Mouse (Mus musculus) layer of hippocampus, postnatal 25 days (tissue): Measurements from ENCODE around the gene Plxna1. TPM values are rescaled to one million over a fixed set of nuclear protein-coding genes. Genes with fewer than 3 reads are reported as not detected.

Source experiments
- DNase-seq, 2 experiments: peaks; one replicate each; pipeline ENCODE4 v3.0.0; 2022; ENCODE audit warnings: mixed read lengths in 2 of 2, low spot score in 1 of 2; ENCODE audit errors: extremely low spot score in 1 of 2
- total RNA-seq, 2 experiments: library from RNA; stranded (reverse); gene quantifications; 2 replicates each; pipeline ENCODE4 v1.2.3; 2021

The Plxna1 gene
- total RNA-seq, 2 experiments from 2014 or later = 120 to 129 TPM

- no peak for DNase-seq
Measured at GRCm38 (mm10) chr6:89361418-89362280, 771 bp downstream of the Plxna1 start.

GRCm38 (mm10) chr6:89360709-89361417 lies 1.6 kb downstream of the Plxna1 start:
- DNase-seq = no peak

- DNase-seq = no peak
Measured at GRCm38 (mm10) chr6:89359771-89360708, 2.4 kb downstream of the Plxna1 start.

- DNase-seq = no peak
Measured at GRCm38 (mm10) chr6:89359192-89359591, 3.2 kb downstream of the Plxna1 start.

GRCm38 (mm10) chr6:89355661-89356060 lies 6.8 kb downstream of the Plxna1 start:
- DNase-seq = no peak

- peak in 1 of 2 experiments; percentile 3 for DNase-seq
Measured at GRCm38 (mm10) chr6:89354726-89355125, 7.7 kb downstream of the Plxna1 start.

GRCm38 (mm10) chr6:89354076-89354475 lies 8.3 kb downstream of the Plxna1 start:
- no peak for DNase-seq

GRCm38 (mm10) chr6:89353101-89353500 lies 9.3 kb downstream of the Plxna1 start:
- peak in 1 of 2 experiments; percentile 4 for DNase-seq

- no peak for DNase-seq
Measured at GRCm38 (mm10) chr6:89351441-89352137, 10.8 kb downstream of the Plxna1 start.

- DNase-seq = no peak
Measured at GRCm38 (mm10) chr6:89350520-89350919, 11.9 kb downstream of the Plxna1 start.

- DNase-seq = no peak
Measured at GRCm38 (mm10) chr6:89350037-89350515, 12.3 kb downstream of the Plxna1 start.

GRCm38 (mm10) chr6:89348363-89348762 lies 14.1 kb downstream of the Plxna1 start:
- DNase-seq = no peak

GRCm38 (mm10) chr6:89347792-89348191 lies 14.6 kb downstream of the Plxna1 start:
- no peak for DNase-seq

GRCm38 (mm10) chr6:89345855-89346254 lies 16.6 kb downstream of the Plxna1 start:
- DNase-seq = no peak

GRCm38 (mm10) chr6:89345486-89345785 lies 17.0 kb downstream of the Plxna1 start:
- no peak for DNase-seq

GRCm38 (mm10) chr6:89344613-89345485 lies 17.6 kb downstream of the Plxna1 start:
- DNase-seq = no peak

- no peak for DNase-seq
Measured at GRCm38 (mm10) chr6:89341981-89342380, 20.4 kb downstream of the Plxna1 start.

GRCm38 (mm10) chr6:89339447-89339846 lies 23.0 kb downstream of the Plxna1 start:
- peak in 1 of 2 experiments; percentile 51 for DNase-seq

GRCm38 (mm10) chr6:89338733-89339132 lies 23.7 kb downstream of the Plxna1 start:
- no peak for DNase-seq
